In the genomic region with DNA sequence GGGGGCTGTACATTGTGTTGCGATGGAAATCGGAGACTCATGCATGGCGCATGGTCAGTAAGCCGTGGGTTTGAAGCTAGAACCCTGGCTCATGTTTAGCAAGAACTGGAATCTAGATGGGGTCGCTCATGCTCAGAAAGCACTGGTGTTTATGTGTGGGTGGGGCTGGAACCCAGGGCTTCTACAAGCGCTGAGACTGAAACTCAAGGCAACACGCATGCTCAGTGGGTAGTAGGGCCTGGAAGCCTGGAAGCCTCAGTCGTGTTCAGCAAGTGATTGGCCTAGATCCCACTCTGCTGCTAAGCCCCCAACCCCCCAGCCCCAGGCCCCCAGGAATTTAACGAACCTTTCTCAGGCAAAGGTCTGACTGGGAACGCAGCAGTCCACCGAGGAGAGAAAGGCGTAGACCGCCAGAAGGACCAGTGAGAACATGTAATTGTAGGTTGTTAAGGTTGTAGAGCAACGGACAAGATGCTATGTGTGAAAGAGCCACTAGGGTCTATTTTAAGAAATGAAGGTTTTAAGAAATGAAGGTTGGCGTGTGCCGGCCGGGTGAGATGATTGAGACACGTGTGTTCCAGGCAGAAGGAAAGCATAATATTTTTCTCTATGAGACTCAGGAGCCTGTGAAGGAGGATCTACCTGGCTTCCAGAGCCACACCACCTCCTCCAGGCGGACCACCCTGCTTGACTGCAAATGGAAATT, we compare ENCODE assay signal across 8 mouse cellular contexts. TPM values are rescaled to one million over a fixed set of nuclear protein-coding genes. Genes with fewer than 3 reads are reported as not detected.
DNase-seq lines count a peak whose midpoint lies in the region; ATAC-seq and TF ChIP-seq lines count a peak whose summit lies in the region.

No protein-coding gene starts in this region.

- peak overlapping the region; percentile 90 for H3K4me3 ChIP-seq in gastrocnemius, adult 2 months
- H3K4me3 ChIP-seq in spleen, adult 2 months (ENCODE audit: extremely low read depth, insufficient read depth, insufficient read length), result peak overlapping the region; percentile 98
- H3K4me3 ChIP-seq in intestine, embryonic 16.5 days (ENCODE audit: low read length), result peak overlapping the region; percentile 74; the same call in 1 of the 2 replicates
- peak overlapping the region; percentile 69; the same call in 1 of the 2 replicates for H3K4me3 ChIP-seq in neural tube, embryonic 14.5 days (ENCODE audit: low read depth, low read length)

- H3K9ac ChIP-seq in intestine, embryonic 16.5 days (ENCODE audit: low read depth, low read length), result 0 out of 2 replicates have a peak overlapping the region, but pooled peaks have one; percentile 77
- H3K9ac ChIP-seq in neural tube, embryonic 14.5 days (replicated peaks; ENCODE audit: low read depth, low read length), result no peak overlapping the region

- peak overlapping the region; percentile 92 for H3K27ac ChIP-seq in gastrocnemius, adult 2 months
- H3K27ac ChIP-seq in spleen, adult 2 months (ENCODE audit: insufficient read depth, low read length), result peak overlapping the region; percentile 98
- no peak overlapping the region for H3K27ac ChIP-seq in intestine, embryonic 16.5 days (ENCODE audit: low read length)
- no peak overlapping the region for H3K27ac ChIP-seq in neural tube, embryonic 14.5 days (ENCODE audit: low read depth, low read length)

- no peaks in the 10 kb centered on the region for H3K36me3 ChIP-seq in spleen, adult 2 months (ENCODE audit: control insufficient read depth, insufficient read depth, low read length)
- H3K36me3 ChIP-seq in intestine, embryonic 16.5 days (ENCODE audit: control insufficient read depth, insufficient read depth, low read length), result no peaks in the 10 kb centered on the region
- H3K36me3 ChIP-seq in neural tube, embryonic 14.5 days (ENCODE audit: control insufficient read depth, insufficient read depth, low read length), result no peaks in the 10 kb centered on the region

- peaks cover 40% of the 10 kb centered on the region for H3K4me1 ChIP-seq in spleen, adult 2 months (ENCODE audit: control insufficient read depth, insufficient read depth, insufficient read length)
- peaks cover 13% of the 10 kb centered on the region for H3K4me1 ChIP-seq in intestine, embryonic 16.5 days (ENCODE audit: control insufficient read depth, insufficient read depth, low read length)
- peaks cover 10% of the 10 kb centered on the region for H3K4me1 ChIP-seq in neural tube, embryonic 14.5 days (ENCODE audit: control insufficient read depth, insufficient read depth, low read length)

- no peaks in the 10 kb centered on the region for H3K27me3 ChIP-seq in spleen, adult 2 months (ENCODE audit: control insufficient read depth, insufficient read depth, low read length)
- no peaks in the 10 kb centered on the region for H3K27me3 ChIP-seq in intestine, embryonic 16.5 days (replicated peaks; ENCODE audit: control insufficient read depth, insufficient read depth, low read length)
- no peaks in the 10 kb centered on the region for H3K27me3 ChIP-seq in neural tube, embryonic 14.5 days (ENCODE audit: control insufficient read depth, insufficient read depth, low read length)

- TF ChIP-seq CTCF in gastrocnemius, adult 2 months (IDR thresholded peaks at IDR 0.05), result no peak; the same call in 1 of the 2 replicates
- TF ChIP-seq CTCF in spleen, adult 2 months (IDR thresholded peaks at IDR 0.05; ENCODE audit: extremely low read depth, insufficient read depth, insufficient read length, insufficient replicate concordance), result no peak

- peak overlapping the region; percentile 84 for H3K4me2 ChIP-seq in intestine, embryonic 16.5 days (ENCODE audit: low read depth, low read length)
- peak overlapping the region; percentile 79; the same call in 1 of the 2 replicates for H3K4me2 ChIP-seq in neural tube, embryonic 14.5 days (ENCODE audit: low read depth, low read length)

- WGBS in spleen, adult 2 months, result 17% methylated on average over 19 of the region's 19 CpGs
- 81% methylated on average over 19 of the region's 19 CpGs for WGBS in intestine, embryonic 16.5 days
- whole genome bisulfite sequencing in neural tube, embryonic 14.5 days, result 80% methylated on average over 19 of the region's 19 CpGs

- DNase-seq in gastrocnemius, adult 2 months, result no peak
- DNase-seq in gastrocnemius, postnatal 36 days, result no peak
- DNase-seq in spleen, adult 2 months (ENCODE audit: low read depth in 1 of 2, low spot score in 2 of 2), result peak in 1 of 2 experiments; percentile 49
- no peak for DNase-seq in spleen, adult 12 weeks (ENCODE audit: low spot score)
- DNase-seq in adrenal gland, adult 8-10 months, result no peak

- no peak for TF ChIP-seq POLR2A in spleen, adult 2 months (IDR thresholded peaks at IDR 0.05; ENCODE audit: low read depth, low read length)

- no peak for ATAC-seq in intestine, embryonic 16.5 days
- no peak for ATAC-seq in neural tube, embryonic 14.5 days (ENCODE audit: low read depth)
- no peak for ATAC-seq in erythroid progenitor cell, adult 5-6 weeks (replicated peaks; ENCODE audit: low FRiP score, poor library complexity, severe bottlenecking)

- H3K9me3 ChIP-seq in intestine, embryonic 16.5 days (ENCODE audit: control insufficient read depth, low read length), result no peaks in the 10 kb centered on the region
- H3K9me3 ChIP-seq in neural tube, embryonic 14.5 days (ENCODE audit: control insufficient read depth, low read length), result no peaks in the 10 kb centered on the region

- intact Hi-C loops in gastrocnemius, adult 2 months (cut with DNase I), result no loop called here
- intact Hi-C loops in gastrocnemius, postnatal 36 days (cut with DNase I), result no loop called here

RNA-seq across cellular contexts. Expression of gene Slc44a2, which starts 1.9 kb away (rescaled TPM):
- total RNA-seq in gastrocnemius, adult 2 months (2021), result 100 to 1,000 TPM; 168 to 178 TPM
- total RNA-seq in gastrocnemius, postnatal 36 days (2021), result 100 to 1,000 TPM; 135 to 148 TPM
- polyA plus RNA-seq in spleen, adult 2 months (2012; rRNA removed), result 166 and 184 TPM in 2 replicates
- polyA plus RNA-seq in intestine, embryonic 16.5 days (2015; fragmentation: Nextera tagmentation; extraction: Ambion mirVana), result 44.6 and 50.2 TPM in 2 replicates
- polyA plus RNA-seq in neural tube, embryonic 14.5 days (2014; fragmentation: Nextera tagmentation; extraction: Ambion mirVana), result 67.7 and 75.1 TPM in 2 replicates
- total RNA-seq in adrenal gland, adult 8-10 months (2022), result 100 to 1,000 TPM in 1 of 4 experiments, 10 to 100 TPM in 3; 39.0 to 103 (median 67.3) TPM
- total RNA-seq in erythroid progenitor cell, adult 5-6 weeks (2015; ENCODE audit: low replicate concordance), result 15.9 and 35.7 TPM in 2 replicates
- total RNA-seq in erythroid progenitor cell, adult 5-6 weeks (2017; ENCODE audit: low replicate concordance), result 14.4 and 22.3 TPM in 2 replicates

RNA-seq across cellular contexts. Expression of gene Ap1m2, which starts 10.2 kb away (rescaled TPM):
- not detected for total RNA-seq in gastrocnemius, adult 2 months (2021)
- total RNA-seq in gastrocnemius, postnatal 36 days (2021), result not detected
- 2.0 and 2.5 TPM in 2 replicates for polyA plus RNA-seq in spleen, adult 2 months (2012; rRNA removed)
- 158 and 172 TPM in 2 replicates for polyA plus RNA-seq in intestine, embryonic 16.5 days (2015; fragmentation: Nextera tagmentation; extraction: Ambion mirVana)
- polyA plus RNA-seq in neural tube, embryonic 14.5 days (2014; fragmentation: Nextera tagmentation; extraction: Ambion mirVana), result 1.1 and 2.3 TPM in 2 replicates
- total RNA-seq in adrenal gland, adult 8-10 months (2022), result under 1 TPM in 1 of 4 experiments, not detected in 3; 0.23 TPM
- 0.36 and 0.84 TPM in 2 replicates for total RNA-seq in erythroid progenitor cell, adult 5-6 weeks (2015; ENCODE audit: low replicate concordance)
- total RNA-seq in erythroid progenitor cell, adult 5-6 weeks (2017; ENCODE audit: low replicate concordance), result not detected in 2 replicates

RNA-seq across cellular contexts. Expression of gene Cdkn2d, which starts 31.2 kb away (rescaled TPM):
- total RNA-seq in gastrocnemius, adult 2 months (2021), result 1 to 10 TPM; 8.6 to 9.1 TPM
- 10 to 100 TPM in 1 of 2 experiments, 1 to 10 TPM in 1; 8.4 to 10.1 TPM for total RNA-seq in gastrocnemius, postnatal 36 days (2021)
- polyA plus RNA-seq in spleen, adult 2 months (2012; rRNA removed), result 87.4 and 115 TPM in 2 replicates
- 40.2 and 42.5 TPM in 2 replicates for polyA plus RNA-seq in intestine, embryonic 16.5 days (2015; fragmentation: Nextera tagmentation; extraction: Ambion mirVana)
- polyA plus RNA-seq in neural tube, embryonic 14.5 days (2014; fragmentation: Nextera tagmentation; extraction: Ambion mirVana), result 113 and 125 TPM in 2 replicates
- total RNA-seq in adrenal gland, adult 8-10 months (2022), result 10 to 100 TPM; 11.9 to 24.1 (median 18.5) TPM
- total RNA-seq in erythroid progenitor cell, adult 5-6 weeks (2015; ENCODE audit: low replicate concordance), result 305 and 325 TPM in 2 replicates
- 151 and 194 TPM in 2 replicates for total RNA-seq in erythroid progenitor cell, adult 5-6 weeks (2017; ENCODE audit: low replicate concordance)

RNA-seq across cellular contexts. Expression of gene Kri1, which starts 34.6 kb away (rescaled TPM):
- 10 to 100 TPM; 11.0 to 12.6 TPM for total RNA-seq in gastrocnemius, adult 2 months (2021)
- total RNA-seq in gastrocnemius, postnatal 36 days (2021), result 10 to 100 TPM in 1 of 2 experiments, 1 to 10 TPM in 1; 9.1 to 11.6 TPM
- 40.8 and 43.1 TPM in 2 replicates for polyA plus RNA-seq in spleen, adult 2 months (2012; rRNA removed)
- 12.3 and 13.2 TPM in 2 replicates for polyA plus RNA-seq in intestine, embryonic 16.5 days (2015; fragmentation: Nextera tagmentation; extraction: Ambion mirVana)
- 14.2 and 16.4 TPM in 2 replicates for polyA plus RNA-seq in neural tube, embryonic 14.5 days (2014; fragmentation: Nextera tagmentation; extraction: Ambion mirVana)
- 10 to 100 TPM; 33.0 to 52.0 (median 41.8) TPM for total RNA-seq in adrenal gland, adult 8-10 months (2022)
- 19.7 and 49.4 TPM in 2 replicates for total RNA-seq in erythroid progenitor cell, adult 5-6 weeks (2015; ENCODE audit: low replicate concordance)
- 18.2 and 48.8 TPM in 2 replicates for total RNA-seq in erythroid progenitor cell, adult 5-6 weeks (2017; ENCODE audit: low replicate concordance)

RNA-seq across cellular contexts. Expression of gene Ilf3, which starts 45.3 kb away (rescaled TPM):
- 10 to 100 TPM; 21.2 to 25.2 TPM for total RNA-seq in gastrocnemius, adult 2 months (2021)
- 10 to 100 TPM; 17.2 to 19.4 TPM for total RNA-seq in gastrocnemius, postnatal 36 days (2021)
- 54.2 and 59.6 TPM in 2 replicates for polyA plus RNA-seq in spleen, adult 2 months (2012; rRNA removed)
- polyA plus RNA-seq in intestine, embryonic 16.5 days (2015; fragmentation: Nextera tagmentation; extraction: Ambion mirVana), result 119 and 127 TPM in 2 replicates
- 210 and 222 TPM in 2 replicates for polyA plus RNA-seq in neural tube, embryonic 14.5 days (2014; fragmentation: Nextera tagmentation; extraction: Ambion mirVana)
- 10 to 100 TPM; 47.3 to 86.4 (median 66.0) TPM for total RNA-seq in adrenal gland, adult 8-10 months (2022)
- total RNA-seq in erythroid progenitor cell, adult 5-6 weeks (2015; ENCODE audit: low replicate concordance), result 31.4 and 34.8 TPM in 2 replicates
- 29.6 and 32.8 TPM in 2 replicates for total RNA-seq in erythroid progenitor cell, adult 5-6 weeks (2017; ENCODE audit: low replicate concordance)

Comparison
In these comparisons a context has a peak if more than half of its experiments do, and no peak if none do; other contexts are left out.
1. H3K27ac ChIP-seq: peak in gastrocnemius, adult 2 months (single experiment) and spleen, adult 2 months (single experiment); none in intestine, embryonic 16.5 days (single experiment) and neural tube, embryonic 14.5 days (single experiment).
2. RNA of gene Cdkn2d, which starts 31.2 kb away (total RNA-seq): 151 to 325 TPM in erythroid progenitor cell, adult 5-6 weeks; 11.9 to 24.1 TPM in adrenal gland, adult 8-10 months, 8.4 to 10.1 TPM in gastrocnemius, postnatal 36 days and 8.6 to 9.1 TPM in gastrocnemius, adult 2 months; every median in the first group is over 4 times any median in the second.
3. Peak in every context shown above with its lines, with median percentiles within 50 percentile points of each other: H3K4me3 ChIP-seq.